ENCODE assay signal across 11 mouse cellular contexts in genomic region chr7:49882694-49883389, GRCm38 (mm10). TPM values are rescaled to one million over a fixed set of nuclear protein-coding genes. Genes with fewer than 3 reads are reported as not detected.
A peak's percentile ranks its signal among the peaks of the same experiment; 100 is the strongest.
DNase-seq lines count a peak whose midpoint lies in the region; ATAC-seq lines count a peak whose summit lies in the region.
"Had no signal": no experiment of that assay in that cellular context is flagged by ENCODE, and none has a peak within 500 bp of the region (broad histone marks: within the 10 kb centered on the region; RNA-seq: fewer than 3 reads in every experiment).

No protein-coding gene starts in this region.

- no peak overlapping the region for H3K27ac ChIP-seq in heart, embryonic 16.5 days (ENCODE audit: low read length)
- H3K27ac ChIP-seq in hindbrain, embryonic 13.5 days: peak overlapping the region; percentile 92
- H3K27ac ChIP-seq in midbrain, embryonic 12.5 days (replicated peaks): 0 out of 2 replicates have a peak overlapping the region, but pooled peaks have one; percentile 35

- WGBS in heart, embryonic 16.5 days: 13% methylated on average over 16 of the region's 16 CpGs
- WGBS in hindbrain, embryonic 13.5 days: 14% methylated on average over 16 of the region's 16 CpGs
- 29% methylated on average over 16 of the region's 16 CpGs for WGBS in midbrain, embryonic 12.5 days

- no peaks in the 10 kb centered on the region for H3K27me3 ChIP-seq in heart, embryonic 16.5 days (ENCODE audit: control insufficient read depth, insufficient read depth, low read length)
- H3K27me3 ChIP-seq in hindbrain, embryonic 13.5 days: no peaks in the 10 kb centered on the region
- peaks cover 39% of the 10 kb centered on the region for H3K27me3 ChIP-seq in midbrain, embryonic 12.5 days

- H3K4me3 ChIP-seq in heart, embryonic 16.5 days (ENCODE audit: low read length): no peak overlapping the region
- no peak overlapping the region for H3K4me3 ChIP-seq in hindbrain, embryonic 13.5 days
- H3K4me3 ChIP-seq in midbrain, embryonic 12.5 days: no peak overlapping the region

- intact Hi-C loops in heart, postnatal 36 days (cut with DNase I): no loop called here

- no peak for DNase-seq in heart, postnatal 36 days
- DNase-seq in Muller cell, postnatal 12 days (ENCODE audit: inconsistent ontology term): peak; percentile 14
- DNase-seq in gastrocnemius, postnatal 25 days: no peak
- DNase-seq in adrenal gland, adult (ENCODE audit: inconsistent age in 2 of 2, low spot score in 1 of 2): no peak
- no peak for DNase-seq in thymus, postnatal 0 days (ENCODE audit: low spot score)
- DNase-seq: cerebellum, adult 11-12 months; liver had no signal

- no peaks in the 10 kb centered on the region for H3K9me3 ChIP-seq in heart, embryonic 16.5 days (replicated peaks; ENCODE audit: control insufficient read depth, low read length)
- no peaks in the 10 kb centered on the region for H3K9me3 ChIP-seq in hindbrain, embryonic 13.5 days
- H3K9me3 ChIP-seq in midbrain, embryonic 12.5 days: no peaks in the 10 kb centered on the region

- H3K9ac ChIP-seq in heart, embryonic 16.5 days (ENCODE audit: low read length): no peak overlapping the region
- peak overlapping the region; percentile 43; the same call in 1 of the 2 replicates for H3K9ac ChIP-seq in hindbrain, embryonic 13.5 days
- H3K9ac ChIP-seq in midbrain, embryonic 12.5 days (replicated peaks): 0 out of 2 replicates have a peak overlapping the region, but pooled peaks have one; percentile 24

- no peaks in the 10 kb centered on the region for H3K36me3 ChIP-seq in heart, embryonic 16.5 days (ENCODE audit: control insufficient read depth, insufficient read depth)
- no peaks in the 10 kb centered on the region for H3K36me3 ChIP-seq in hindbrain, embryonic 13.5 days
- H3K36me3 ChIP-seq in midbrain, embryonic 12.5 days: no peaks in the 10 kb centered on the region

- peak; percentile 18; the same call in 1 of the 2 replicates for ATAC-seq in heart, embryonic 16.5 days (replicated peaks; ENCODE audit: extremely low read depth, insufficient read depth, low FRiP score)
- peak; percentile 66 for ATAC-seq in hindbrain, embryonic 13.5 days (ENCODE audit: low FRiP score)
- ATAC-seq in midbrain, embryonic 12.5 days (ENCODE audit: low FRiP score, low read depth): no peak; the same call in 1 of the 2 replicates

- H3K4me1 ChIP-seq in heart, embryonic 16.5 days (ENCODE audit: control insufficient read depth, insufficient read depth, low read length): peaks cover 4% of the 10 kb centered on the region; the same call in 1 of the 2 replicates
- H3K4me1 ChIP-seq in hindbrain, embryonic 13.5 days (replicated peaks): peaks cover 34% of the 10 kb centered on the region
- peaks cover 17% of the 10 kb centered on the region for H3K4me1 ChIP-seq in midbrain, embryonic 12.5 days

- peak overlapping the region; percentile 44 for H3K4me2 ChIP-seq in heart, embryonic 16.5 days (ENCODE audit: low read depth, low read length)
- peak overlapping the region; percentile 30 for H3K4me2 ChIP-seq in hindbrain, embryonic 13.5 days
- no peak overlapping the region for H3K4me2 ChIP-seq in midbrain, embryonic 12.5 days (replicated peaks)

RNA-seq across cellular contexts. Expression of gene Slc6a5, which starts 27.1 kb away (rescaled TPM):
- polyA plus RNA-seq in heart, embryonic 16.5 days (2015; fragmentation: Nextera tagmentation; extraction: Ambion mirVana): not detected in 2 replicates
- not detected for total RNA-seq in heart, postnatal 36 days (2021)
- 12.5 and 13.0 TPM in 2 replicates for polyA plus RNA-seq in hindbrain, embryonic 13.5 days (2015; fragmentation: Nextera tagmentation; extraction: Ambion mirVana)
- polyA plus RNA-seq in midbrain, embryonic 12.5 days (2016; fragmentation: Nextera tagmentation; extraction: Ambion mirVana): 0.08 TPM in 2 replicates
- total RNA-seq in gastrocnemius, postnatal 25 days (2021): not detected
- polyA plus RNA-seq in thymus, postnatal 0 days (2015; fragmentation: Nextera tagmentation; extraction: Ambion mirVana): not detected in 2 replicates
- polyA plus RNA-seq: small intestine, adult 2 months had no signal

Comparison
In these comparisons a context has a peak if more than half of its experiments do, and no peak if none do; other contexts are left out.
1. RNA of gene Slc6a5, which starts 27.1 kb away (polyA plus RNA-seq): 12.5 to 13.0 TPM in hindbrain, embryonic 13.5 days; 0.08 TPM in midbrain, embryonic 12.5 days, not detected in heart, embryonic 16.5 days and not detected in thymus, postnatal 0 days; every median in the first group is over 10 times any median in the second.